Mouse (Mus musculus) macrophage (primary cell): ENCODE data around the gene Pick1. TPM values are rescaled to one million over a fixed set of nuclear protein-coding genes. Genes with fewer than 3 reads are reported as not detected.

Source experiments
- H3K27ac ChIP-seq: fragments of 350-480 bp; formaldehyde crosslinking; 2 replicates; pipeline ENCODE4 v1.9.0; 2021
- H3K36me3 ChIP-seq: fragments of 350-480 bp; formaldehyde crosslinking; 2 replicates; pipeline ENCODE4 v1.9.0; 2021; ENCODE audit errors: inconsistent target
- H3K4me3 ChIP-seq: fragments of 350-480 bp; formaldehyde crosslinking; 2 replicates; pipeline ENCODE4 v1.9.0; 2021; ENCODE audit errors: inconsistent target
- H3K79me2 ChIP-seq: fragments of 350-480 bp; formaldehyde crosslinking; 2 replicates; pipeline ENCODE4 v1.9.0; 2021; ENCODE audit errors: inconsistent target
- WGBS: methylation state at CpG from one replicate; pipeline ENCODE4 v1.1.7; 2026; ENCODE audit warnings: inconsistent platforms; ENCODE audit not compliant: missing documents; 5-methylcytosine and 5-hydroxymethylcytosine counted together
- polyA plus RNA-seq: library from polyadenylated mRNA; stranded (reverse); fragments of 250-400 nt; gene quantifications from 3 replicates; pipeline ENCODE4 v1.2.4, GENCODE M21; 2018; ENCODE audit warnings: inconsistent platforms
- total RNA-seq, 78 experiments: library from RNA; depleted of rRNA; stranded (reverse); fragments of 250-400 nt; gene quantifications; 1 replicate in 9 of 78; 2 replicates in 24 of 78; 3 replicates in 43 of 78; 4 replicates in 2 of 78; pipeline ENCODE4 v1.2.4; 2018; ENCODE audit warnings: inconsistent platforms in 56 of 78

The Pick1 gene
- 10 to 100 TPM in 25 of 26 experiments, 1 to 10 TPM in 1; 9.9 to 64.7 (median 35.4) TPM for total RNA-seq (2018; cell fraction: chromatin; rRNA removed)
- total RNA-seq (2018; cell fraction: cytosol; rRNA removed): 1 to 10 TPM; 2.3 to 6.9 (median 4.6) TPM
- total RNA-seq (2018; cell fraction: nucleus; rRNA removed): 10 to 100 TPM in 21 of 26 experiments, 1 to 10 TPM in 5; 8.0 to 34.7 (median 22.6) TPM
- 4.9 to 9.4 TPM (median 7.0 TPM) in 3 replicates for polyA plus RNA-seq

DNA sequence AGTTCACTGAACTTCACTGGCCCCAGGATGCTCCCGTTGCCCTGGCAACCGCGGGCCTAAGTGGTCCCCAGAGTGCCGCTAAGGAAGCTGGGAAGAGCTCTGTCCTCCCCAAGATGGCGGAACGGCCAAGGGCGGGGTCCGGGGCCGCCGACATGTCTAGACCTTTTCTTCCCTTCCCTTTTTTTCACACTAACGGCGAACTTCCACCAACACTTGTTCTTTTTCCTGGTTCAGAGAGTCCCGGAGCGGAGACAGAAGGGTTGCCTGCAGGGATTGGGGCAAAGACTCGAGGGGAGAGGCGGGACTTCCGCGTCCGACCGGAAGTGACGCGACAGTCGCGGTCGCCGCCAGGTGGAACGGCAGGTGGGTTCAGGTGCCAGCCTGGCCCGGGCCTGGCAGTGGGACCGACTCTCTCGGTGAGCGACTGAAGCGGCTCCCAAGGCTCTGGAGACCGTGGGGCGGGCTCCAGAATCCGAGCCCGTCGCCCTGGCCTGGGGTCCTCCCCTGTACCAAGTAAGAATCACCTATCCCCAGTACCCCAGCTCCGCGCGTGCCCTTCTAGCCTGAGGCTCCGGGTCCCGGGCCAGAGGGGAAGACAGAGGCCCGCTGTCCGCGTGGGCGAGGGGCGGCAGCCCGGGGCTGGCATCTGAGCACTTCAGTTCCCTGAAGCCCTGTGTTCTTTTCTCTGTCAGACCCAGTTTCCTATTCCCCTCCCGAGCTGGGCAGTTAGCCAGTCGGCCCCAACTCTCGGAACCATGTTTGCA lies at the start of gene Pick1, which contains the start of gene Gm49486:
Pick1 (plus strand) TSS at position 116 of the 764 bp plus-strand sequence.
Gm49486 (plus strand) TSS at position 334 of the 764 bp plus-strand sequence.
- H3K27ac ChIP-seq: peak within 1 kb of the TSS; percentile 61
- H3K79me2 ChIP-seq: no peaks in the 10 kb centered on the region
- H3K36me3 ChIP-seq: no peaks in the 10 kb centered on the region
- peak within 1 kb of the TSS; percentile 47 for H3K4me3 ChIP-seq
- WGBS: 3% methylated on average over 50 of the region's 51 CpGs

DNA sequence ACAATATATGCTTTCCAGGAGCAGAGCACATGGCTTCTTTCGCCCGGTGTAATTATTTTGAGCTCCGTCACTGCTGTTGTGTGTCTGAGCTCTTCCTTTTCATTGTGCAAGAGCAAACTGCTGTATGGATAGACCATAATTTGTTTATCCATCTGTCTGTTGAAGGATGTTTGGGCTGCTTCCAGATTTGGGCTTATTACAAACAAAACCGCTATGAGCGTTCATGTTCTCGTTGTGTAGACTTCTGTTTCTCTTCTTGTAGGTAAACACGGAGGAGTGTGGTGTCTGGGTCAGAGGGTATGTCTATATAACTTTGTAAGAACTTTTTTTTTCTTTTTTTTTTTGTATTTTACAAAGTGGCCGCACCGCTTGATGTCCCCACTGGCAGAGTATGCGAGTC lies 43.8 kb upstream of the Pick1 start:
- Histone ChIP-seq H3K36me3 (no peaks in the 10 kb centered on the region), H3K79me2 (no peaks in the 10 kb centered on the region), H3K27ac (no peak overlapping the region), H3K4me3 (no peak overlapping the region)
- WGBS: 93% methylated on average over 10 of the region's 10 CpGs

DNA sequence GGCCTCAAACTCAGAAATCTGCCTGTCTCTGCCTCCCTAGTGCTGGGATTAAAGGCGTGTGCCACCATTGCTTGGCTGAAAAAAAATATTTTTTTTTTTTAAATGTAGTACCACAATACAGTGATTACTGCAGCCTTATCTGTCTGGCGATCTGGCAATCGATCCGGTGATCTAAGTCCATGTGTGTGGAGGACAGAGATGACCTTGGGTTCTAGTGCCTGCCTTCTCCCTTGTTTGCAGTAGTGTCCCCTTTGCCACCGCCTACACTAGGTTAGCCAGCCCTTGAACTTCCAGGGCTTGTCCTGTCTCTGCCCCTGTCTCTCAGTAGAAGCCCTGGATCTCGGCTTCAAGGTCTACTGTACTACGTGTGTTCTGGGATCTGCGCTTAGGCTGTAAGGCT lies 41.2 kb upstream of the Pick1 start:
- Histone ChIP-seq H3K79me2 (no peaks in the 10 kb centered on the region), H3K36me3 (no peaks in the 10 kb centered on the region), H3K4me3 (no peak overlapping the region), H3K27ac (no peak overlapping the region)
- 92% methylated on average over 8 of the region's 8 CpGs for WGBS

DNA sequence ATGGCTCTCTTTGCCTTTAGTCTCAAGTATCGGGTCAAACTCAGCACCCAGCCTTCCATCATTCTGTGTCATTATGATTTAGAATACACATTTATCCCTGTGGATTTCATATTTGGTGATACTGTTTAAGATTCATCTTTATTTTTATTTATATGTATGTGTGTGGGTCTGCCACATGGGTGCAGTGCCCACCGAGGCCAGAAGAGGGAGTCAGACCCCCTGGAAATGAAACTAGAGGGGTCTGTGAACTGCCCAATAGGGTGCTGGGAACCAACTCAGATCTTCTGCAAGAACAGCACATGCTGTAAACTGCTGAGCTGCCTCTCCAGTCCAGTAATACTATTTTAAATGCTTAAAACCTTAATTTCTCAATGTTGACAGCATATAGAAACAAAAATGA lies 37.5 kb upstream of the Pick1 start:
- no peak overlapping the region for H3K27ac ChIP-seq
- no peaks in the 10 kb centered on the region for H3K36me3 ChIP-seq
- no peak overlapping the region for H3K4me3 ChIP-seq
- WGBS: 100% methylated on average over 2 of the region's 2 CpGs
- H3K79me2 ChIP-seq: no peaks in the 10 kb centered on the region

DNA sequence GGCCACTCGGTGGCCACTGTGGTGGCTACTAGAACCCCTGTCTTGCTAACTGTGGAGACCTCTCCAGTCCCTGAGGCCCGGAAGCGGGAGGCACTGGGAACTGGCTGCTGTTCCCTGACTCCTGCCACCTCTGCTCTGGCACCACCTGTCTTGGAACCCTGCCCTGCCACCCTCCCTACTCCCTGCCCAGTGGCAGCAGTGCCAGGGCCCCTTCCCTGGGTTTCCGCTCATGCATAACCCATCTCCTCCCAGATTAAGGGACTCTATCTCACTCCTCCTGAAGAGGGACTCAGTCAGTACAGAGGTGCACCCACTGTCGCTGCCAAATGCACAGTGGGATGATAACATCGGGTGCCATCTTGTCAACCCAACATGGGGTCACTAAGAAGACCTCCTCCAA lies 36.5 kb upstream of the Pick1 start:
- no peak overlapping the region for H3K27ac ChIP-seq
- 94% methylated on average over 6 of the region's 6 CpGs for WGBS
- no peak overlapping the region for H3K4me3 ChIP-seq
- H3K79me2 ChIP-seq: no peaks in the 10 kb centered on the region
- H3K36me3 ChIP-seq: no peaks in the 10 kb centered on the region

DNA sequence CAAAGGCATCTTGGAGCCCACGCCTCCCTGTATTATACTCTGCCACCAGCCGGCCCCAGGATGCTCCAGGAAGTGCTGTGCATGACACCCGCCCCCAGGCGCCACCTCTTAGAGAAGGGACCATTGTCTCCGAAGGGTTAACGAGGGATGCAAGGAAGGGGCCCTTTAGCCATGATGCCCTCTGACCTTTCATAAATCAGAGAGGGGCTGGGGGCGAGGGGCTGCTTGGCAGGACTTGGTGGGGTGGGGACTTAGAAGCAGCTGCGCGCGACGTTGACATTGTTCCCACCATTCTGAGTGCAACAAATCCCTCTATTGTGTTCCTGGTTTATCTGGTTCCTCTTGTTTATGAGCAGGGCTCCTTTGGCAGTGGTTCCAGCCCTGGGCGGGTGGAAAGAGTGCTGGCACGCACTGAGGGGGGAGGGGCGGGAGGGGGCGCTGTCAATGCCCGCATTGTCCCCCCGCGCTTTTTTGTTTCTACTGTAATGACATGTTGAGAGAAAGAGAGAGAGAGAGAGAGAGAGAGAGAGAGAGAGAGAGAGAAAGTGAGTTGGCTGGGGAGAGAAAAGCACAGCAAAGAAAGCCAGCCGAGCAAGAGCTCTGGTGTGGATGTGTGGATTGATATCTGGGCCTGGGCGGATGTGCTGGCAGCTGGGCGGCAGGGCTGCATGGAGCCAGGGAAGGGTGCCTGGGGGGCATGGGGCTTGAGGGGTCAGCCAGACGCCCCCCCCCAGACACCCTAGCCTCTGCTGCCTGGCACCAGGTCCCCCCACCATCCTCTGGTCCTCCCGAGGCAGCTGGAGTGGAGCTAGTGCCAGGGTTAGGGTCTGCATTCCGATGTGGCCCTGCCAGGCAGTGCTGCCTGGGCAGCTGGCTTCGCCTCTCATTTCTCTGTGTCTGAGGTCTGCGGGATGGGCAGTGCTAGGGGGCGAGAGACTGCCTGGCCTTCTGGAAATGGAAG lies 35.8 kb upstream of the Pick1 start:
- no peak overlapping the region for H3K27ac ChIP-seq
- H3K79me2 ChIP-seq: no peaks in the 10 kb centered on the region
- H3K36me3 ChIP-seq: no peaks in the 10 kb centered on the region
- no peak overlapping the region for H3K4me3 ChIP-seq
- 81% methylated on average over 24 of the region's 27 CpGs for WGBS

DNA sequence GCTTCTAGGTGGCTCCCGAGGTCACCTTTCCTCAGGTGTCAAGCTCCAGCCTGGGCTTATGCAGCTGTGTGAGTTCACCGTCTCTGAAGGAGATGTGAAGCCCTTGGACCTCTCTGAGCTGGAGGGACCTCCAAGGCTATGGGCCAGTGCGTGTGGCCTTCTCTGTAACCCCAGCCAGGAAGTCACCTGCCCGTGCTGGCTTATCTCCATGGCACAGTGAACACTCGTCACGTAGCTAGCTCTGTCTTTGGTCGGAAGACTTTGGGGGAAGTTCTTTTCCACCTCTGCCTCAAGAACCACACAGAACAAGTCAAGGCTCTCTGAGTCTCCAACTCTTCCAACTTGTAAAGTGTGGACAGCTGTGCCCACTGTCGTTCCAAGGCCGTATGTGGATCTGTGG lies 34.9 kb upstream of the Pick1 start:
- H3K27ac ChIP-seq: no peak overlapping the region
- 26% methylated on average over 9 of the region's 9 CpGs for WGBS
- no peaks in the 10 kb centered on the region for H3K79me2 ChIP-seq
- no peaks in the 10 kb centered on the region for H3K36me3 ChIP-seq
- no peak overlapping the region for H3K4me3 ChIP-seq

DNA sequence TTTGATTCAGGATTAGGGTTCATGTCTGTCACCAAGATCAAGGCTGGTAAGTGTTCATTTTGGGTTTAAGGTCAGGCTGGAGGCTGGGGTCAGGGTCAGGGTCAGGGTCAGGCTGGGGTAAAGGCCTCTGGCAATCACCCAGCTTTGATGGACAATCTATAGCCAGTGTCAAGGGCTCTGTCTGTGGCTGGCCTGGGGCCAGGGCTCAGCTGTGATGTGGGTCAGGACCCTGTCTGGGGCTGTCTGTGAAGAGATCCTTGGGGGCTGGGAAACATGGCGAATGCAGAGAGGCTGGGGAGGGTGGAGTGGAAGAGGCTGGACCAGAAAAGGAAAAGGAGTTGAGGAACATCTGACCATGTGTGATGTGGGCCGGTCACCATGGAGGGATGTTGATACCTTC lies 34.0 kb upstream of the Pick1 start:
- H3K36me3 ChIP-seq: no peaks in the 10 kb centered on the region
- no peaks in the 10 kb centered on the region for H3K79me2 ChIP-seq
- H3K27ac ChIP-seq: no peak overlapping the region
- 87% methylated on average over 2 of the region's 2 CpGs for WGBS
- H3K4me3 ChIP-seq: no peak overlapping the region

DNA sequence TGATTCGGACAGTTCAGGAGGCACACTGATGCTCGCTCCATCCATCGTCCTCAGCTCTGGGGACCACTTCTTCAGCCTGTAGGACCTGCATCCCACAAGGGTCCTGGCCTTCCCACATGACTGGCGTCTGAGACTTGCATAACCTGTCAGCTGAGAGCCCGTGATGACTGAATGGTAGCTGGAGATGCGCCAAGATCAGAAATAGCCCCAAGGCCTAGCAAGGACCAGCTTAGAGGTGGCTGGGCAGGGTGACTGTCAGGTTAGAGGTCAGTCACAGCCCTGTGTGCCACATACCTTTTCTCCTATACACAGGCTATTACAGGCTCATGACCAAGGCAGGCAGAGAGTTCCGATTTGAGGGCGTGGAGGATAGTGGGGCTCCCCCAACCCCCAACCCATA lies 33.5 kb upstream of the Pick1 start:
- Histone ChIP-seq H3K79me2 (no peaks in the 10 kb centered on the region), H3K27ac (no peak overlapping the region), H3K36me3 (no peaks in the 10 kb centered on the region), H3K4me3 (no peak overlapping the region)
- WGBS: 83% methylated on average over 8 of the region's 8 CpGs

DNA sequence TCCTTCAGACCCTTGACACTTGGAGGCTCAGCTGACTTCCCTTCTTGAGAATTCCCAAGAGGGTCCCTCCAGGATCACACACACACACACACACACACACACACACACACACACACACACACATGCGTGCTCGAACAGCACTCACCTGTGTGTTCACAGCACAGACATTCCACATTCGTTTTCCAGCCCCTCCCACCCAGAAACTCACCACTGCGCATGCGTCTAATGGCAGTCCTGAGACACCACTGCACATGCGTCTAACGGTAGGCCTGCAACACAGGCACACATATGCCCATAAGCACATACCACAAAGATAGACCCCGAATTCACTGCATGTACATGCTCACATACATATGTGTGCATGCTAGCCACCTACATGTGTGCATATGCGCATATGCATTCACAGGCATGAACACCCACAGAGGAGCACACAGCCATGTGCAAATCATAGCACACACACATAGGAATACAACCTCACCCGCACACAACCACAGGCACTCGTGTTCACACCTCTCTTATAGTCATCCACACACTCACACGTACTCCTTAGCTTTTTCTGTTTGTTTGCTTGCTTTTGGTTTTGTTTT lies 29.5 kb upstream of the Pick1 start:
- Histone ChIP-seq H3K36me3 (no peaks in the 10 kb centered on the region), H3K4me3 (no peak overlapping the region), H3K79me2 (no peaks in the 10 kb centered on the region), H3K27ac (no peak overlapping the region)
- WGBS: 91% methylated on average over 11 of the region's 12 CpGs

DNA sequence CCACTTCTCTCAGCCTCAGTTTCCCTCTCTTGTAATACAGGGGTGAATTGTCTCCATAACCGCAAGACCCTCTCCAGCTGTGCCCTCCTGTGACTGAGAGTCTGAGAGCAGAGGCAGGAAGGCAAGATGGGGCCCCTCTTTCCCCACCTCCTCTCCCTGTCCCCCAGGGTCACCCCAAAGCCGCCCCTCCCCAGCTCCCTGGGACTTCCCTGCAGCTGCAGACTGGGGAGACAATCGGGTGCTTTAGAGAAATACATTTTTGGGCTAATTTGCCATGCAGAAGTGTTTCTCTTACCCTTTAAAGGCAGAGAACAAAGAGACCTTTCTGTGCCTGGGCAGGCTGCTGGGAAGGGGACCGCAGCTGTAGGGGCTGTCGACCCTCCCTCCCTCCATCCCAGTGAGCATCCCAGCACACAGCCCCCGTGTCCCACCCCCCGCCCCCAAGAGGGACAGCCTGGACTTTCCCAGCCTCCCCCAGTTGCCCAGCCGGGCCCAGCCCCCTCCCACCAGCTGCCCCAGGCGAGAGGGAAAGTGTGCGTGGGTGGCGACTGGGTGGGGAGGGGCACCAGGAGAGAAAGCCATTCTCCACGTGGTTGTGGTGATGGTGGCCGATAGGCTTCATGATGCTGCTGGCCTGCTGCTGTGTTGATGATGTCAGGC lies 27.4 kb upstream of the Pick1 start:
- Histone ChIP-seq H3K79me2 (no peaks in the 10 kb centered on the region), H3K27ac (no peak overlapping the region), H3K36me3 (no peaks in the 10 kb centered on the region), H3K4me3 (no peak overlapping the region)
- 44% methylated on average over 12 of the region's 13 CpGs for WGBS

DNA sequence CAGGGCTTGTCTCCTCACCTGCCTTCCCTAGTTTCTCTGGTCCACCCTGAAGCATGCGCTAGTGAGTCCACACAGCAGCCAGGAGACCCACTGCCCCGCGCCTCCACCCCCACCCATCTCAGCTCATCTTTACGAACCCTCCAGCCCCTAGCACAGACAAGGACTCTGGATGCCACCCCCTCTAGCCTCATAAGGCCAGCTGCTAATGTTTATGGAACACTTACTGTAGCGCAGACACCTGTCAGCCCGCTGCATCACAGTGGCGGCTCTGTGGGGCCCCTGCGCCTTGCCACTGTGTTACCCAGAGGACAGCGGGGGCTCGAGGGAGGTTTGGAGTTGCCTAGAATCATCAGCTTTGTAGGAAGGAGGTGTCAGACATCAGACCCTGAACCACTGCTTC lies 26.4 kb upstream of the Pick1 start:
- Histone ChIP-seq H3K27ac (no peak overlapping the region), H3K36me3 (no peaks in the 10 kb centered on the region), H3K79me2 (no peaks in the 10 kb centered on the region), H3K4me3 (no peak overlapping the region)
- 85% methylated on average over 10 of the region's 10 CpGs for whole genome bisulfite sequencing

DNA sequence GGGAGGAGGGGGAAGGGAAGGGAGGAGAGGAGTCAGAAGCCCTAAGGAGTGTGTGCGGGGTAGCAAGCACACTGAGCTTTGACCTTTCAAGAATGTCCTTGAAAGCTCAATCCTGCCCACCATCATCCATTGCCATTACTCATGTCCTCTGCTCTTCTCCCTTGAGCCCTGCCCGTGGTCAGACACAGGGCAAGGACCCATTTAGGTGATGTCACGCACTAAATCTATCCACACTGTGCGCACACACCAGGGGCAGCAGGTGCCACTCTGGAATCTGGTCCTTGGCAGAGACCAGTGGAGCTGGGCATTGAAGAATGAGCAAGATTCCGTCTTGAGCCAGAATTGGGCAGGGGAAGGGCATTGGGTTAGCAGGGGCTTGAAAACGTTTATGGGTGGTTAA lies 20.8 kb upstream of the Pick1 start:
- H3K4me3 ChIP-seq: no peak overlapping the region
- WGBS: 79% methylated on average over 5 of the region's 6 CpGs
- no peak overlapping the region for H3K27ac ChIP-seq
- H3K36me3 ChIP-seq: no peaks in the 10 kb centered on the region
- H3K79me2 ChIP-seq: peaks cover 6% of the 10 kb centered on the region; the same call in 1 of the 2 replicates
